Mouse (Mus musculus) E14TG2a.4 (cell line): Measurements from ENCODE around the gene Adgrv1.

ENCODE experiments used
- CTCF ChIP-seq: conservative IDR thresholded peaks from 2 replicates; pipeline ENCODE4 v1.5.1; 2014; ENCODE audit warnings: low read length
- NANOG ChIP-seq: IDR thresholded peaks from 2 replicates; pipeline ENCODE4 v1.6.1; 2014; ENCODE audit warnings: borderline replicate concordance, low read length, mixed read lengths
- POU5F1 ChIP-seq: IDR thresholded peaks from 2 replicates; pipeline ENCODE4 v1.6.1; 2014; ENCODE audit warnings: low read length, borderline replicate concordance

DNA sequence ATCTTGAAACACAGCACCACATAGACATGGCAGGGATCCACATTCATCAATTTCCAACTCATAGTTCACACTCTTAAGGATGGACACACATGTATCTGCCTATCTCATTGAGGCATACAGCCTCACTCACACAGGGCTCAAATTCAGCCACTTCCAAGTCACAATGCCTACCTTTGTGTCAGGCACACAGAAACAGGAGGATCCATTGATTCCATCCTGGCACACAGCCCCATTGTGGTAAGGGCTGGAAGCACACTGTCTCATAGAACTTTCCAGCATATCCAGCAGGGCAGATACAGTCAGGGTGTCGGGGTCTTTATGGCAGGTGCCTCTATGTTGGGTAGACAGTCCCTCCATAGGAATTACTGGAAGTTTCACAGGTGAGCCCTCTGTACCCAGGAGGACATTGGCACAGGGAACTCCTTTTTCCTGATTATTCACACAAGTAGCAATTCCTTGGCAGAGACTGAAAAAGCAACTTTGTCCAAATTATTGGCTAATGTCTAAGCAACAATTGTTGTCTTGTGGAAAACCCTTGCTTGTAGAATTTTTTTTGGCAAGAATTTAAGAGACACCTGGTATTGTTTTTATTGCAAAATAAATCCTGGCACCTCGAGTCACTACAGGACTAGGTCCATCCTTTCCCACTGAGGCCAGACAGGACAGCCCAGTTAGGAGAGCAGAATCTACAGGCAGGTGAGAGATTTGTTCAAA lies 545.8 kb downstream of the Adgrv1 start:
- no peak for TF ChIP-seq CTCF
- no peak for TF ChIP-seq NANOG
- TF ChIP-seq POU5F1, result no peak
